Mouse (Mus musculus) cerebral cortex, adult 2 months (tissue): ENCODE results near the gene Spata31d1d.

Experiments
- WGBS: fragments of 180-500 bp; shearing (Covaris S2); methylation state at CpG from one replicate; pipeline ENCODE4 v1.1.7; 2018; 5-methylcytosine and 5-hydroxymethylcytosine counted together

Gene Spata31d1d

GRCm38 (mm10) chr13:59728378-59729093 lies 3.0 kb downstream of the Spata31d1d start:
- WGBS, result 18% methylated on average over 7 of the region's 7 CpGs

- 44% methylated on average over 29 of the region's 29 CpGs for WGBS
Measured at GRCm38 (mm10) chr13:59726139-59726867, 5.2 kb downstream of the Spata31d1d start.

- WGBS, result 100% methylated on average over 1 of the region's 1 CpGs
Measured at GRCm38 (mm10) chr13:59722089-59722488, 9.5 kb downstream of the Spata31d1d start.

GRCm38 (mm10) chr13:59719475-59719874 lies 12.1 kb downstream of the Spata31d1d start:
- 74% methylated on average over 1 of the region's 1 CpGs for WGBS

- WGBS, result 44% methylated on average over 6 of the region's 6 CpGs
Measured at GRCm38 (mm10) chr13:59718857-59719440, 12.6 kb downstream of the Spata31d1d start.

GRCm38 (mm10) chr13:59713710-59714109 lies 17.8 kb downstream of the Spata31d1d start:
- 70% methylated on average over 3 of the region's 3 CpGs for WGBS

GRCm38 (mm10) chr13:59711984-59712383 lies 19.6 kb downstream of the Spata31d1d start, which contains the start of gene Spata31d1b:
TSS of gene Spata31d1b (plus strand) at chr13:59712284.
- 83% methylated on average over 3 of the region's 3 CpGs for WGBS

- WGBS, result 93% methylated on average over 15 of the region's 15 CpGs
Measured at GRCm38 (mm10) chr13:59710230-59710629, 21.3 kb downstream of the Spata31d1d start, which contains the start of gene Spata31d1a. TSS of gene Spata31d1a (minus strand) at chr13:59710330.

GRCm38 (mm10) chr13:59704562-59704961 lies 27.0 kb downstream of the Spata31d1d start:
- WGBS, result 44% methylated on average over 12 of the region's 12 CpGs

- 63% methylated on average over 12 of the region's 12 CpGs for WGBS
Measured at GRCm38 (mm10) chr13:59703514-59703913, 28.0 kb downstream of the Spata31d1d start.

- WGBS, result 56% methylated on average over 1 of the region's 1 CpGs
Measured at GRCm38 (mm10) chr13:59700137-59700536, 31.4 kb downstream of the Spata31d1d start.

- 69% methylated on average over 8 of the region's 8 CpGs for WGBS
Measured at GRCm38 (mm10) chr13:59699131-59699530, 32.4 kb downstream of the Spata31d1d start.

- 89% methylated on average over 7 of the region's 7 CpGs for WGBS
Measured at GRCm38 (mm10) chr13:59695781-59696180, 35.8 kb downstream of the Spata31d1d start.

- WGBS, result 97% methylated on average over 3 of the region's 3 CpGs
Measured at GRCm38 (mm10) chr13:59694008-59694407, 37.5 kb downstream of the Spata31d1d start, which contains the start of gene 4921517D22Rik. TSS of gene 4921517D22Rik (minus strand) at chr13:59694108.

GRCm38 (mm10) chr13:59691478-59691877 lies 40.1 kb downstream of the Spata31d1d start:
- 52% methylated on average over 10 of the region's 10 CpGs for whole genome bisulfite sequencing

- WGBS, result 84% methylated on average over 7 of the region's 7 CpGs
Measured at GRCm38 (mm10) chr13:59690576-59690975, 41.0 kb downstream of the Spata31d1d start.

GRCm38 (mm10) chr13:59689843-59690242 lies 41.7 kb downstream of the Spata31d1d start:
- 98% methylated on average over 3 of the region's 3 CpGs for WGBS

GRCm38 (mm10) chr13:59689313-59689712 lies 42.2 kb downstream of the Spata31d1d start:
- WGBS, result 91% methylated on average over 9 of the region's 9 CpGs

- 83% methylated on average over 13 of the region's 13 CpGs for WGBS
Measured at GRCm38 (mm10) chr13:59688338-59688770, 43.2 kb downstream of the Spata31d1d start.

- 82% methylated on average over 3 of the region's 3 CpGs for WGBS
Measured at GRCm38 (mm10) chr13:59685236-59685635, 46.3 kb downstream of the Spata31d1d start.

- WGBS, result 63% methylated on average over 7 of the region's 7 CpGs
Measured at GRCm38 (mm10) chr13:59682629-59683028, 48.9 kb downstream of the Spata31d1d start.

- 74% methylated on average over 4 of the region's 4 CpGs for WGBS
Measured at GRCm38 (mm10) chr13:59679908-59680307, 51.6 kb downstream of the Spata31d1d start.
